Mouse (Mus musculus) forebrain, embryonic 11.5 days (tissue): ENCODE measurements around the gene Mdm2. TPM values are rescaled to one million over a fixed set of nuclear protein-coding genes. Genes with fewer than 3 reads are reported as not detected.

Experiments
- ATAC-seq: fragments of 200-750 bp; cut with Nextera tagmentation; replicated peaks from 2 replicates; pipeline ENCODE4 v1.8.0; 2017; ENCODE audit warnings: moderate TSS enrichment; ENCODE audit not compliant: low FRiP score
- DNase-seq: peaks from one replicate; pipeline ENCODE4 v3.0.0-alpha.2; 2017; ENCODE audit warnings: low spot score
- H3K27ac ChIP-seq: fragments of 300-500 bp; sonication (generic); 2 replicates; pipeline ENCODE4 v1.5.1; 2014; ENCODE audit warnings: low read depth, low read length
- H3K27me3 ChIP-seq: fragments of 300-500 bp; sonication (generic); 2 replicates; pipeline ENCODE4 v1.6.1; 2014; ENCODE audit warnings: mild to moderate bottlenecking, low read length, mixed read lengths; ENCODE audit not compliant: control insufficient read depth, insufficient read depth
- H3K36me3 ChIP-seq: fragments of 300-500 bp; sonication (generic); 2 replicates; pipeline ENCODE4 v1.6.1; 2014; ENCODE audit warnings: mild to moderate bottlenecking, low read length, moderate library complexity, mixed read lengths; ENCODE audit not compliant: control insufficient read depth, insufficient read depth
- H3K4me1 ChIP-seq: fragments of 300-500 bp; sonication (generic); replicated peaks from 2 replicates; pipeline ENCODE4 v1.6.1; 2014; ENCODE audit warnings: low read length, mixed read lengths; ENCODE audit not compliant: control insufficient read depth, insufficient read depth
- H3K4me2 ChIP-seq: fragments of 300-500 bp; sonication (generic); 2 replicates; pipeline ENCODE4 v1.6.1; 2014; ENCODE audit warnings: low read depth, mild to moderate bottlenecking, low read length, moderate library complexity, mixed read lengths; ENCODE audit not compliant: severe bottlenecking
- H3K4me3 ChIP-seq: fragments of 300-500 bp; sonication (generic); 2 replicates; pipeline ENCODE4 v1.5.1; 2014; ENCODE audit warnings: low read depth, low read length
- H3K9ac ChIP-seq: fragments of 300-500 bp; sonication (generic); 2 replicates; pipeline ENCODE4 v1.6.1; 2014; ENCODE audit warnings: low read length
- H3K9me3 ChIP-seq: fragments of 300-500 bp; sonication (generic); 2 replicates; pipeline ENCODE4 v1.6.1; 2016; ENCODE audit warnings: low read length, mixed read lengths; ENCODE audit not compliant: control insufficient read depth
- WGBS: fragments of 180-500 bp; shearing (Covaris S2); extraction: QIAGEN DNeasy Blood & Tissue Kit; methylation state at CpG from one replicate; pipeline ENCODE4 v1.1.7; 2014; 5-methylcytosine and 5-hydroxymethylcytosine counted together
- polyA plus RNA-seq: library from polyadenylated mRNA; unstranded; fragments of >200 nt; fragmentation: Nextera tagmentation; extraction: Ambion mirVana; gene quantifications from 2 replicates; pipeline ENCODE4 v1.2.1, GENCODE M21; 2014

Gene Mdm2
- polyA plus RNA-seq, 1 experiment from 2014 or later, result 91.6 TPM

GRCm38 (mm10) chr10:117687577-117687976, 23.0 kb downstream of the Mdm2 start:
- H3K4me2 ChIP-seq, result no peak overlapping the region
- H3K4me1 ChIP-seq, result no peaks in the 10 kb centered on the region
- no peaks in the 10 kb centered on the region for H3K9me3 ChIP-seq
- H3K27me3 ChIP-seq, result no peaks in the 10 kb centered on the region
- no peak overlapping the region for H3K4me3 ChIP-seq
- no peak overlapping the region for H3K9ac ChIP-seq
- no peak for DNase-seq
- H3K27ac ChIP-seq, result no peak overlapping the region
- no peak for ATAC-seq
- 88% methylated on average over 7 of the region's 7 CpGs for WGBS
- peaks cover 11% of the 10 kb centered on the region; the same call in 1 of the 2 replicates for H3K36me3 ChIP-seq

- peaks cover 9% of the 10 kb centered on the region; the same call in 1 of the 2 replicates for H3K36me3 ChIP-seq
- no peak overlapping the region for H3K4me3 ChIP-seq
- H3K27me3 ChIP-seq, result no peaks in the 10 kb centered on the region
- no peak overlapping the region for H3K4me2 ChIP-seq
- WGBS, result 88% methylated on average over 3 of the region's 3 CpGs
- H3K9me3 ChIP-seq, result no peaks in the 10 kb centered on the region
- DNase-seq (no peak), ATAC-seq (no peak)
- H3K9ac ChIP-seq, result no peak overlapping the region
- H3K4me1 ChIP-seq, result no peaks in the 10 kb centered on the region
- no peak overlapping the region for H3K27ac ChIP-seq
These were observed 23.5 kb downstream of the Mdm2 start for GRCm38 (mm10) chr10:117687018-117687417.

GRCm38 (mm10) chr10:117685849-117686591, 24.5 kb downstream of the Mdm2 start:
- Histone ChIP-seq H3K9ac (no peak overlapping the region), H3K36me3 (peaks cover 5% of the 10 kb centered on the region; the same call in 1 of the 2 replicates), H3K27ac (no peak overlapping the region), H3K4me3 (no peak overlapping the region), H3K27me3 (no peaks in the 10 kb centered on the region), H3K9me3 (no peaks in the 10 kb centered on the region), H3K4me1 (no peaks in the 10 kb centered on the region), H3K4me2 (no peak overlapping the region)
- DNase-seq, result no peak
- no peak for ATAC-seq
- 93% methylated on average over 13 of the region's 13 CpGs for WGBS

GRCm38 (mm10) chr10:117685171-117685848, 25.2 kb downstream of the Mdm2 start:
- no peak overlapping the region for H3K27ac ChIP-seq
- peaks cover 5% of the 10 kb centered on the region; the same call in 1 of the 2 replicates for H3K36me3 ChIP-seq
- H3K27me3 ChIP-seq, result no peaks in the 10 kb centered on the region
- H3K4me3 ChIP-seq, result no peak overlapping the region
- H3K9me3 ChIP-seq, result no peaks in the 10 kb centered on the region
- no peak for DNase-seq
- no peak overlapping the region for H3K9ac ChIP-seq
- no peak overlapping the region for H3K4me2 ChIP-seq
- 93% methylated on average over 15 of the region's 15 CpGs for WGBS
- no peak for ATAC-seq
- H3K4me1 ChIP-seq, result no peaks in the 10 kb centered on the region

DNA sequence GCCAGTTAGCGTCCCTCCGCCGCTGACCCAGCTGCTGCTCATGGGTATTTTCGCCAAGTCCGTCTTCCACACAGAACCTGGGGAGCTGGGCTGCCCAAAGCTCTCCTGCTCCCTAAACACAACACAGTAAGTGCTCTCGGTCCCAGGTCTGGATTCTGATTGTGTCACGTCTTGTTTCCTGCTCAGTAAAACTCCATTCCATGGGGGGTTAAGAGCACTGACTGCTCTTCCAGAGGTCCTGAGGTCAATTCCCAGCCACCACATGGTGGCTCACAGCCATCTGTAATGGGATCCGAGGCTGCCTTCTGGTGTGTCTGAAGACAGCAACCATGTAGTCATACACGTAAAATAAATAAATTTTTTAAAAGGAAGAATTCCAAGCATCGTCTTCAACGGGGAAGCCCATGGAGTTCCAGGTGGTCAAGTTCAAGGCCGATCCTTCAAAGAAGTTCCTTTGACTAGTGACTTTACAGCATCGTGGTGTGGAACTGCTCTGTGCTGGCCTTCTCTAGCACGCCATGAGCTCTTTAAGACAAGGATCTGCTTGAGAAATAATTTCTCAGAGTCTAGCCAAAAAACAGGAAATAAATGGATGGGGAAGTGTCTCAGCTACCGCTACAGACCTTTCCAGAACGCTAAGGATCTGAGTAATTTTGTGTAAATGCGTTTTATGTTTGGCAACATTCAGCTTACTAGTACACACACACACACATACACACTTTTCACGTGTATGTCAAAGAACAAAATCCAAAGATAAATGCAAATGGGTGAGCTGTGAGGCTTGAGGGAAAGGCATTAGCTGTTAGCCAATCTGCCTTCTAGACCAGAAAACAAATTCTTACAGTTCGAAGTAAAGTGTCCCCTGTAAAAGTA, 26.0 kb downstream of the Mdm2 start:
- Histone ChIP-seq H3K27ac (no peak overlapping the region), H3K4me3 (no peak overlapping the region), H3K27me3 (no peaks in the 10 kb centered on the region), H3K4me2 (no peak overlapping the region), H3K9me3 (no peaks in the 10 kb centered on the region), H3K36me3 (peaks cover 5% of the 10 kb centered on the region; the same call in 1 of the 2 replicates), H3K9ac (no peak overlapping the region), H3K4me1 (no peaks in the 10 kb centered on the region)
- no peak for DNase-seq
- WGBS, result 91% methylated on average over 19 of the region's 19 CpGs
- no peak for ATAC-seq

- ATAC-seq, result no peak
- Histone ChIP-seq H3K4me3 (no peak overlapping the region), H3K27ac (no peak overlapping the region), H3K27me3 (no peaks in the 10 kb centered on the region), H3K4me1 (no peaks in the 10 kb centered on the region), H3K4me2 (no peak overlapping the region), H3K36me3 (no peaks in the 10 kb centered on the region; the same call in 1 of the 2 replicates), H3K9ac (no peak overlapping the region), H3K9me3 (no peaks in the 10 kb centered on the region)
- 92% methylated on average over 9 of the region's 9 CpGs for WGBS
- no peak for DNase-seq
These were observed 26.9 kb downstream of the Mdm2 start for GRCm38 (mm10) chr10:117683734-117684037.

- Histone ChIP-seq H3K36me3 (no peaks in the 10 kb centered on the region; the same call in 1 of the 2 replicates), H3K4me3 (no peak overlapping the region), H3K27ac (no peak overlapping the region), H3K27me3 (no peaks in the 10 kb centered on the region), H3K9ac (no peak overlapping the region), H3K9me3 (no peaks in the 10 kb centered on the region), H3K4me2 (no peak overlapping the region), H3K4me1 (no peaks in the 10 kb centered on the region)
- ATAC-seq (no peak), DNase-seq (no peak)
- 78% methylated on average over 30 of the region's 30 CpGs for WGBS
These were observed 27.5 kb downstream of the Mdm2 start for GRCm38 (mm10) chr10:117682858-117683733.
